ENCODE assay signal across 11 mouse cellular contexts in genomic region chr9:56606082-56606740, GRCm38 (mm10).
DNase-seq lines count a peak whose midpoint lies in the region; ATAC-seq and TF ChIP-seq lines count a peak whose summit lies in the region.
"Had no signal": no experiment of that assay in that cellular context is flagged by ENCODE, and none has a peak within 500 bp of the region (broad histone marks: within the 10 kb centered on the region; RNA-seq: fewer than 3 reads in every experiment).

No protein-coding gene starts in this region.

- no peak for TF ChIP-seq POLR2A in MEL (IDR thresholded peaks at IDR 0.05; ENCODE audit: control insufficient read depth in 1 of 2, insufficient read depth in 1 of 2, low read depth in 1 of 2, low read length in 2 of 2, poor library complexity in 1 of 2)

- H3K9ac ChIP-seq in kidney, embryonic 14.5 days (ENCODE audit: low read depth, low read length) = no peak overlapping the region
- H3K9ac ChIP-seq in MEL (ENCODE audit: control insufficient read depth, low read depth, low read length, poor library complexity, severe bottlenecking) = no peak overlapping the region
- H3K9ac ChIP-seq in embryonic facial prominence, embryonic 11.5 days (replicated peaks; ENCODE audit: low read length) = no peak overlapping the region
- no peak overlapping the region for H3K9ac ChIP-seq in liver, embryonic 12.5 days
- H3K9ac ChIP-seq: limb, embryonic 15.5 days had no signal

- DNase-seq in kidney, adult 18-20 months = no peak
- DNase-seq in MEL (ENCODE audit: low read depth, low spot score) = no peak
- no peak for DNase-seq in embryonic facial prominence, embryonic 11.5 days (ENCODE audit: low spot score)
- no peak for DNase-seq in layer of hippocampus, postnatal 36 days
- no peak for DNase-seq in B cell, adult 2 months
- DNase-seq in left cerebral cortex, adult 8-10 months (ENCODE audit: low spot score in 2 of 2) = no peak
- DNase-seq: kidney, adult 9 months had no signal

- no peaks in the 10 kb centered on the region for H3K36me3 ChIP-seq in kidney, embryonic 14.5 days (ENCODE audit: control insufficient read depth, insufficient read depth, low read length)
- no peaks in the 10 kb centered on the region for H3K36me3 ChIP-seq in MEL (ENCODE audit: control insufficient read depth in 1 of 2, insufficient read depth in 2 of 2, low read length in 2 of 2)
- H3K36me3 ChIP-seq in embryonic facial prominence, embryonic 11.5 days (replicated peaks; ENCODE audit: control insufficient read depth, insufficient read depth, low read depth, low read length) = no peaks in the 10 kb centered on the region
- no peaks in the 10 kb centered on the region for H3K36me3 ChIP-seq in liver, embryonic 12.5 days
- H3K36me3 ChIP-seq: limb, embryonic 15.5 days had no signal

- H3K4me2 ChIP-seq in kidney, embryonic 14.5 days (replicated peaks; ENCODE audit: low read depth, low read length) = no peak overlapping the region
- H3K4me2 ChIP-seq in embryonic facial prominence, embryonic 11.5 days (ENCODE audit: low read depth, low read length) = peak overlapping the region; percentile 2; the same call in 1 of the 2 replicates
- H3K4me2 ChIP-seq in liver, embryonic 12.5 days = peak overlapping the region; percentile 42
- H3K4me2 ChIP-seq: limb, embryonic 15.5 days had no signal

- no peak for TF ChIP-seq EP300 in MEL (IDR thresholded peaks at IDR 0.05; ENCODE audit: low read depth in 1 of 2, low read length in 2 of 2)

- no peak for TF ChIP-seq RAD21 in MEL (IDR thresholded peaks at IDR 0.05; ENCODE audit: low read depth, low read length)

- 0 out of 2 replicates have a peak, but pooled peaks have one; percentile 21 for ATAC-seq in kidney, embryonic 14.5 days (ENCODE audit: low FRiP score, low TSS enrichment)
- ATAC-seq in embryonic facial prominence, embryonic 11.5 days (replicated peaks; ENCODE audit: insufficient number of reproducible peaks, low FRiP score, low TSS enrichment, low read depth) = 0 out of 2 replicates have a peak, but pooled peaks have one; percentile 27
- no peak for ATAC-seq in liver, embryonic 12.5 days

- peaks cover 16% of the 10 kb centered on the region for H3K4me1 ChIP-seq in kidney, embryonic 14.5 days (ENCODE audit: control insufficient read depth, insufficient read depth, low read length)
- H3K4me1 ChIP-seq in MEL (ENCODE audit: control insufficient read depth in 1 of 2, insufficient read depth in 2 of 2, low read length in 2 of 2) = no peaks in the 10 kb centered on the region
- no peaks in the 10 kb centered on the region; the same call in 1 of the 2 replicates for H3K4me1 ChIP-seq in embryonic facial prominence, embryonic 11.5 days (ENCODE audit: control insufficient read depth, insufficient read depth, low read length)
- peaks cover 12% of the 10 kb centered on the region; the same call in 1 of the 2 replicates for H3K4me1 ChIP-seq in liver, embryonic 12.5 days

- WGBS in kidney, embryonic 14.5 days = 51% methylated on average over 16 of the region's 16 CpGs
- WGBS in embryonic facial prominence, embryonic 11.5 days = 65% methylated on average over 16 of the region's 16 CpGs
- WGBS in liver, embryonic 12.5 days (ENCODE audit: insufficient replicate concordance) = 43% methylated on average over 16 of the region's 16 CpGs

- no peaks in the 10 kb centered on the region for H3K27me3 ChIP-seq in kidney, embryonic 14.5 days (ENCODE audit: control insufficient read depth, insufficient read depth, low read length)
- H3K27me3 ChIP-seq in MEL (ENCODE audit: control insufficient read depth in 1 of 2, insufficient read depth in 2 of 2, low read length in 2 of 2) = peaks cover 2 to 7% of the 10 kb centered on the region in 2 experiments; a peak in 3 of 4 replicates
- peaks cover 3% of the 10 kb centered on the region for H3K27me3 ChIP-seq in embryonic facial prominence, embryonic 11.5 days (ENCODE audit: control insufficient read depth, insufficient read depth, low read length)
- H3K27me3 ChIP-seq in liver, embryonic 12.5 days (replicated peaks) = peaks cover 27% of the 10 kb centered on the region

- no peak for TF ChIP-seq CTCF in MEL (IDR thresholded peaks at IDR 0.05 in 2 of 3, conservative IDR thresholded peaks at IDR 0.05 in 1 of 3; ENCODE audit: control insufficient read depth in 1 of 3, insufficient read depth in 1 of 3, low read depth in 2 of 3, low read length in 3 of 3, poor library complexity in 1 of 3, severe bottlenecking in 1 of 3)

- H3K9me3 ChIP-seq in kidney, embryonic 14.5 days (ENCODE audit: control insufficient read depth, low read length) = no peaks in the 10 kb centered on the region
- H3K9me3 ChIP-seq in MEL (replicated peaks; ENCODE audit: insufficient read depth, low read length) = no peaks in the 10 kb centered on the region
- H3K9me3 ChIP-seq in embryonic facial prominence, embryonic 11.5 days (replicated peaks; ENCODE audit: control insufficient read depth, low read length) = no peaks in the 10 kb centered on the region
- H3K9me3 ChIP-seq in liver, embryonic 12.5 days (replicated peaks) = no peaks in the 10 kb centered on the region
- H3K9me3 ChIP-seq: limb, embryonic 15.5 days had no signal

- no peak overlapping the region; the same call in 1 of the 2 replicates for H3K4me3 ChIP-seq in kidney, embryonic 14.5 days (ENCODE audit: low read length)
- H3K4me3 ChIP-seq in MEL (ENCODE audit: control insufficient read depth in 1 of 2, insufficient read depth in 1 of 2, low read depth in 2 of 2, low read length in 2 of 2) = no peak overlapping the region
- no peak overlapping the region for H3K4me3 ChIP-seq in embryonic facial prominence, embryonic 11.5 days (ENCODE audit: low read depth, low read length)
- H3K4me3 ChIP-seq in liver, embryonic 12.5 days = 0 out of 2 replicates have a peak overlapping the region, but pooled peaks have one; percentile 4
- H3K4me3 ChIP-seq: limb, embryonic 15.5 days; myocyte had no signal

- no peak overlapping the region for H3K27ac ChIP-seq in kidney, embryonic 14.5 days (ENCODE audit: low read depth, low read length)
- no peak overlapping the region for H3K27ac ChIP-seq in MEL (ENCODE audit: control insufficient read depth, low read depth, low read length)
- H3K27ac ChIP-seq in embryonic facial prominence, embryonic 11.5 days (replicated peaks; ENCODE audit: low read depth, low read length) = no peak overlapping the region
- H3K27ac ChIP-seq in liver, embryonic 12.5 days = no peak overlapping the region
- H3K27ac ChIP-seq: limb, embryonic 15.5 days had no signal

- no peaks in the 10 kb centered on the region for H3K79me2 ChIP-seq in MEL (ENCODE audit: control insufficient read depth, insufficient read depth, low read length, poor library complexity)

TF ChIP-seq in MEL, 35 proteins besides CTCF, POLR2A, EP300 and RAD21:
- no peak for TF ChIP-seq MYB (IDR thresholded peaks at IDR 0.05; ENCODE audit: low read depth, low read length)
- 0 out of 2 replicates have a peak, but pooled peaks have one; percentile 22 for TF ChIP-seq USF1 (IDR thresholded peaks at IDR 0.05; ENCODE audit: low read depth, low read length)
- no peak for TF ChIP-seq TCF12 (IDR thresholded peaks at IDR 0.05; ENCODE audit: low read depth, low read length)
